Mouse (Mus musculus) left cerebral cortex, postnatal 36 days (tissue): ENCODE results near the gene Syde1. TPM values are rescaled to one million over a fixed set of nuclear protein-coding genes. Genes with fewer than 3 reads are reported as not detected.
"Not testable (repeated sequence)": the region's sequence is repeated elsewhere in the genome, so short reads cannot be mapped to it uniquely, and the experiment has no call there.

Source experiments
- DNase-seq, 2 experiments: peaks; one replicate each; pipeline ENCODE4 v3.0.0; 2021 to 2022; ENCODE audit warnings: low spot score in 2 of 2, mixed read lengths in 1 of 2
- intact Hi-C: fragments of 180-260 bp; cut with DNase I; formaldehyde crosslinking; loops from one replicate; pipeline ENCODE4 v1.15.1; 2025
- total RNA-seq, 2 experiments: library from RNA; stranded (reverse); gene quantifications; 2 replicates each; pipeline ENCODE4 v1.2.3; 2021

Syde1 gene
- 1 to 10 TPM; 5.9 to 6.4 TPM for total RNA-seq

GRCm38 (mm10) chr10:78591406-78592328 is at the start of gene Syde1:
Gene Syde1 (minus strand): TSS chr10:78591964.
- intact Hi-C loops, result no loop called here
- DNase-seq, result no peak

GRCm38 (mm10) chr10:78632311-78632710 is 40.5 kb upstream of the Syde1 start:
- peak; percentile 31 to 34 for DNase-seq
- intact Hi-C loops, result no loop called here

- DNase-seq, result no peak
- intact Hi-C loops, result loop anchor here (2.0 kb wide), 1 partner anchor 487 kb away; no protein-coding TSS in a partner anchor
These were observed 38.4 kb upstream of the Syde1 start for GRCm38 (mm10) chr10:78630194-78630593.

GRCm38 (mm10) chr10:78623143-78623542 is 31.4 kb upstream of the Syde1 start:
- DNase-seq, intact Hi-C loops: not testable (repeated sequence)

- DNase-seq, result no peak
- intact Hi-C loops, result no loop called here
These were observed 26.2 kb upstream of the Syde1 start, which contains the start of gene Olfr1357 for GRCm38 (mm10) chr10:78617974-78618373. Gene Olfr1357 (minus strand): TSS chr10:78618074.

GRCm38 (mm10) chr10:78607602-78608001 is 15.8 kb upstream of the Syde1 start:
- intact Hi-C loops, result loop anchor here (5.0 kb wide), 1 partner anchor 65 kb away; no protein-coding TSS in a partner anchor
- no peak for DNase-seq

GRCm38 (mm10) chr10:78605080-78605479 is 13.3 kb upstream of the Syde1 start:
- intact Hi-C loops, result loop anchor here (5.0 kb wide), 1 partner anchor 63 kb away; no protein-coding TSS in a partner anchor

GRCm38 (mm10) chr10:78599865-78600264 is 8.1 kb upstream of the Syde1 start:
- intact Hi-C loops, result no loop called here
- DNase-seq, result no peak

More at GRCm38 (mm10) chr10:78605080-78605479, 13.3 kb upstream of the Syde1 start:
- no peak for DNase-seq

GRCm38 (mm10) chr10:78594566-78594965 is 2.8 kb upstream of the Syde1 start:
- DNase-seq, result no peak
- intact Hi-C loops, result no loop called here

- intact Hi-C loops, result no loop called here
- DNase-seq, result no peak
These were observed 2.4 kb upstream of the Syde1 start for GRCm38 (mm10) chr10:78594157-78594556.

GRCm38 (mm10) chr10:78593736-78594135 is 2.0 kb upstream of the Syde1 start:
- DNase-seq, result no peak
- intact Hi-C loops, result no loop called here

- intact Hi-C loops, result no loop called here
- DNase-seq, result no peak
These were observed 1.2 kb upstream of the Syde1 start for GRCm38 (mm10) chr10:78592856-78593379.

- intact Hi-C loops, result no loop called here
- DNase-seq, result no peak
These were observed 1.0 kb downstream of the Syde1 start for GRCm38 (mm10) chr10:78590744-78591143.

GRCm38 (mm10) chr10:78589901-78590300 is 1.9 kb downstream of the Syde1 start:
- no peak for DNase-seq
- intact Hi-C loops, result no loop called here

- intact Hi-C loops, result no loop called here
These were observed 2.5 kb downstream of the Syde1 start for GRCm38 (mm10) chr10:78589291-78589690.

GRCm38 (mm10) chr10:78586026-78586425 is 5.7 kb downstream of the Syde1 start:
- no peak for DNase-seq
- intact Hi-C loops, result no loop called here

More at GRCm38 (mm10) chr10:78589291-78589690, 2.5 kb downstream of the Syde1 start:
- DNase-seq, result no peak

- intact Hi-C loops, result no loop called here
- no peak for DNase-seq
These were observed 6.2 kb downstream of the Syde1 start for GRCm38 (mm10) chr10:78585606-78586005.

GRCm38 (mm10) chr10:78584996-78585395 is 6.8 kb downstream of the Syde1 start:
- intact Hi-C loops, result no loop called here
- DNase-seq, result no peak

- intact Hi-C loops, result no loop called here
- no peak for DNase-seq
These were observed 7.8 kb downstream of the Syde1 start for GRCm38 (mm10) chr10:78583939-78584338.

- intact Hi-C loops, result no loop called here
- DNase-seq, result no peak
These were observed 8.4 kb downstream of the Syde1 start for GRCm38 (mm10) chr10:78583347-78583746.

- intact Hi-C loops, result no loop called here
- no peak for DNase-seq
These were observed 10.6 kb downstream of the Syde1 start for GRCm38 (mm10) chr10:78581121-78581520.
